Mouse (Mus musculus) kidney, adult 2 months (tissue): ENCODE measurements around the gene Camta2. TPM values are rescaled to one million over a fixed set of nuclear protein-coding genes. Genes with fewer than 3 reads are reported as not detected.

Source experiments
- DNase-seq: peaks from one replicate; pipeline ENCODE4 v3.0.0; 2021
- H3K27ac ChIP-seq: fragments of 200-500 bp; 2 replicates; pipeline ENCODE4 v1.5.1; 2012; ENCODE audit warnings: low read depth, low read length, control low read depth, inconsistent platforms; ENCODE audit not compliant: insufficient read depth
- H3K27me3 ChIP-seq: fragments of 200-500 bp; replicated peaks from 2 replicates; pipeline ENCODE4 v1.6.1; 2012; ENCODE audit warnings: mild to moderate bottlenecking, moderate library complexity, low read length, inconsistent platforms; ENCODE audit not compliant: control insufficient read depth, insufficient read depth
- H3K36me3 ChIP-seq: fragments of 200-500 bp; 2 replicates; pipeline ENCODE4 v1.6.1; 2012; ENCODE audit warnings: mild to moderate bottlenecking, moderate library complexity, low read length, inconsistent platforms; ENCODE audit not compliant: control insufficient read depth, insufficient read depth
- H3K4me1 ChIP-seq: fragments of 200-500 bp; 2 replicates; pipeline ENCODE4 v1.6.1; 2011; ENCODE audit warnings: low read length; ENCODE audit not compliant: control insufficient read depth, insufficient read depth
- H3K4me3 ChIP-seq: fragments of 200-500 bp; 2 replicates; pipeline ENCODE4 v1.5.1; 2011; ENCODE audit warnings: mild to moderate bottlenecking, low read depth, low read length, control low read depth; ENCODE audit not compliant: insufficient read depth
- CTCF ChIP-seq: fragments of 200-500 bp; conservative IDR thresholded peaks from 2 replicates; pipeline ENCODE4 v1.5.1; 2011; ENCODE audit warnings: low read depth, mild to moderate bottlenecking, control low read depth, low read length, moderate library complexity, mixed read lengths; ENCODE audit not compliant: insufficient read depth, insufficient read length
- POLR2A ChIP-seq: fragments of 200-500 bp; IDR thresholded peaks from one replicate; pipeline ENCODE4 v1.6.1; 2011; ENCODE audit warnings: low read depth, low read length, control low read depth
- WGBS: fragments of 180-500 bp; shearing (Covaris S2); methylation state at CpG from one replicate; pipeline ENCODE4 v1.1.7; 2018; 5-methylcytosine and 5-hydroxymethylcytosine counted together
- polyA plus RNA-seq: library from polyadenylated mRNA; depleted of rRNA; stranded (reverse); fragments of >200 nt; gene quantifications from 2 replicates; pipeline ENCODE4 v1.2.3, GENCODE M21; 2012

The Camta2 gene
- polyA plus RNA-seq, 1 experiment: 28.7 TPM

DNA sequence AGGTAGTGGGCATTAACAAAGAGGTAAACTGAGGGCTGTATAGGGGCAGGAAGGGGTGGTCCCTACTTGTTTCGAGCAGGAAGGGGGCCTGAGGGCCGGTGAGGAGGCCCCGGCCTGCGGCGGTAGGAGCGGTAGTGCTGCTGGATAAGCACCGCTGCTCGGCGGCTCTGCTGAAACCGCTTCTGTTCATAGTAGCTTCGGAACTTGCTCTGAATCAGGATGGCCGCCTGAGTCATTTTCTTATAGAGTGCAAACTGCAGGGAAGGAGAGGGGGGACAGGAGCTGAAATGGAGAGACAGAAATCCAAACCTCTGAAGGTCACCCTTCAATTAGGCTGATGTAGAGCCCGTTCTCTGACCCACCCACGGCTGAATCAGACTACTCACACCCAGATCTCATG lies 17.4 kb downstream of the Camta2 start:
- Histone ChIP-seq H3K4me1 (peaks cover 8% of the 10 kb centered on the region; the same call in 1 of the 2 replicates), H3K27me3 (no peaks in the 10 kb centered on the region), H3K36me3 (no peaks in the 10 kb centered on the region; the same call in 1 of the 2 replicates), H3K27ac (peak overlapping the region; percentile 81), H3K4me3 (peak overlapping the region; percentile 69)
- TF ChIP-seq POLR2A: no peak
- TF ChIP-seq CTCF: no peak
- no peak for DNase-seq
- 31% methylated on average over 14 of the region's 14 CpGs for WGBS

GRCm38 (mm10) chr11:70669582-70670345 lies 18.1 kb downstream of the Camta2 start:
- H3K27ac ChIP-seq: peak overlapping the region; percentile 81
- peak overlapping the region; percentile 69 for H3K4me3 ChIP-seq
- H3K4me1 ChIP-seq: peaks cover 8% of the 10 kb centered on the region; the same call in 1 of the 2 replicates
- TF ChIP-seq POLR2A: peak; percentile 8
- TF ChIP-seq CTCF: peak; percentile 43
- no peaks in the 10 kb centered on the region for H3K27me3 ChIP-seq
- 2% methylated on average over 31 of the region's 31 CpGs for WGBS
- DNase-seq: peak; percentile 75
- H3K36me3 ChIP-seq: no peaks in the 10 kb centered on the region; the same call in 1 of the 2 replicates

GRCm38 (mm10) chr11:70668771-70669505 lies 19.0 kb downstream of the Camta2 start, which contains the start of gene Spag7:
Gene Spag7, minus strand, starts transcription at chr11:70669416.
- H3K4me1 ChIP-seq: peaks cover 8% of the 10 kb centered on the region; the same call in 1 of the 2 replicates
- peak; percentile 58 for TF ChIP-seq POLR2A
- TF ChIP-seq CTCF: no peak
- H3K36me3 ChIP-seq: peaks cover 7% of the 10 kb centered on the region
- H3K27ac ChIP-seq: peak within 1 kb of the TSS; percentile 94
- DNase-seq: peak; percentile 100
- no peaks in the 10 kb centered on the region for H3K27me3 ChIP-seq
- under 1% methylated on average over 44 of the region's 44 CpGs for WGBS
- H3K4me3 ChIP-seq: peak within 1 kb of the TSS; percentile 69

GRCm38 (mm10) chr11:70668335-70668770 lies 19.6 kb downstream of the Camta2 start:
- Histone ChIP-seq H3K4me1 (peaks cover 8% of the 10 kb centered on the region; the same call in 1 of the 2 replicates), H3K36me3 (peaks cover 7% of the 10 kb centered on the region; the same call in 1 of the 2 replicates), H3K4me3 (peak overlapping the region; percentile 46), H3K27me3 (no peaks in the 10 kb centered on the region), H3K27ac (peak overlapping the region; percentile 28; the same call in 1 of the 2 replicates)
- TF ChIP-seq POLR2A: no peak
- no peak for TF ChIP-seq CTCF
- WGBS: under 1% methylated on average over 15 of the region's 15 CpGs
- DNase-seq: no peak

GRCm38 (mm10) chr11:70667271-70668150 lies 20.4 kb downstream of the Camta2 start:
- H3K27ac ChIP-seq: peak overlapping the region; percentile 46

GRCm38 (mm10) chr11:70666687-70667086 lies 21.2 kb downstream of the Camta2 start:
- no peak for DNase-seq
- no peaks in the 10 kb centered on the region for H3K27me3 ChIP-seq
- WGBS: 92% methylated on average over 8 of the region's 8 CpGs
- peaks cover 5% of the 10 kb centered on the region; the same call in 1 of the 2 replicates for H3K4me1 ChIP-seq
- no peak overlapping the region for H3K27ac ChIP-seq
- no peak overlapping the region for H3K4me3 ChIP-seq
- H3K36me3 ChIP-seq: peaks cover 7% of the 10 kb centered on the region; the same call in 1 of the 2 replicates
- TF ChIP-seq CTCF (no peak), POLR2A (no peak)

More at GRCm38 (mm10) chr11:70667271-70668150, 20.4 kb downstream of the Camta2 start:
- TF ChIP-seq CTCF: no peak
- TF ChIP-seq POLR2A: no peak
- DNase-seq: no peak
- Histone ChIP-seq H3K4me3 (0 out of 2 replicates have a peak overlapping the region, but pooled peaks have one; percentile 4), H3K27me3 (no peaks in the 10 kb centered on the region), H3K4me1 (peaks cover 8% of the 10 kb centered on the region; the same call in 1 of the 2 replicates), H3K36me3 (peaks cover 7% of the 10 kb centered on the region; the same call in 1 of the 2 replicates)
- 43% methylated on average over 14 of the region's 14 CpGs for WGBS
